Mouse (Mus musculus) ES-E14 (cell line): Measurements from ENCODE around the gene Cntf.
"Not testable (repeated sequence)": the region's sequence is repeated elsewhere in the genome, so short reads cannot be mapped to it uniquely, and the experiment has no call there.

Source experiments
- CHD2 ChIP-seq: IDR thresholded peaks from 2 replicates; pipeline ENCODE4 v1.6.1; 2014; ENCODE audit warnings: mild to moderate bottlenecking, low read depth, low read length, inconsistent platforms
- HCFC1 ChIP-seq: IDR thresholded peaks from 2 replicates; pipeline ENCODE4 v1.6.1; 2012; ENCODE audit warnings: low read length, inconsistent platforms, borderline replicate concordance; ENCODE audit not compliant: insufficient read depth

DNA sequence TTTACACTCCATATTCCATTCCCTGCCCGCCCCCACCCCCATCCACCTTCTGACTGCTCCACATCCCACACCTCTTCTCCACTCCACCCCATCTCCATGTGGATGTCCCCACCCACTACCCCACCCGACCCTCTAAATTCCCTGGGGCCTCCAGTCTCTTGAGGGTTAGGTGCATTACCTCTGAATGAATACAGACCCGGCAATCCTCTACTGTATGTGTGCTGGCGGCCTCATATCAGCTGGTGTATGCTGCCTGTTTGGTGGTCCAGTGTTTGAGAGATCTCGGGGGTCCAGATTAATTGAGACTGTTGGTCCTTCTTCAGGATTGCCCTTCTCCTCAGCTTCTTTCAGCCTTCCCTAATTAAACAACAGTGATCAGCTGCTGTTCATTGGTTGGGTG lies 44.5 kb downstream of the Cntf start:
- TF ChIP-seq HCFC1, CHD2: not testable (repeated sequence)
